Mouse (Mus musculus): Measurements from ENCODE around the gene Cnnm1. TPM values are rescaled to one million over a fixed set of nuclear protein-coding genes. Genes with fewer than 3 reads are reported as not detected.
A peak's percentile ranks its signal among the peaks of the same experiment; 100 is the strongest.

Cnnm1 gene
- polyA plus RNA-seq, 1 experiment: 6.0 TPM

DNA sequence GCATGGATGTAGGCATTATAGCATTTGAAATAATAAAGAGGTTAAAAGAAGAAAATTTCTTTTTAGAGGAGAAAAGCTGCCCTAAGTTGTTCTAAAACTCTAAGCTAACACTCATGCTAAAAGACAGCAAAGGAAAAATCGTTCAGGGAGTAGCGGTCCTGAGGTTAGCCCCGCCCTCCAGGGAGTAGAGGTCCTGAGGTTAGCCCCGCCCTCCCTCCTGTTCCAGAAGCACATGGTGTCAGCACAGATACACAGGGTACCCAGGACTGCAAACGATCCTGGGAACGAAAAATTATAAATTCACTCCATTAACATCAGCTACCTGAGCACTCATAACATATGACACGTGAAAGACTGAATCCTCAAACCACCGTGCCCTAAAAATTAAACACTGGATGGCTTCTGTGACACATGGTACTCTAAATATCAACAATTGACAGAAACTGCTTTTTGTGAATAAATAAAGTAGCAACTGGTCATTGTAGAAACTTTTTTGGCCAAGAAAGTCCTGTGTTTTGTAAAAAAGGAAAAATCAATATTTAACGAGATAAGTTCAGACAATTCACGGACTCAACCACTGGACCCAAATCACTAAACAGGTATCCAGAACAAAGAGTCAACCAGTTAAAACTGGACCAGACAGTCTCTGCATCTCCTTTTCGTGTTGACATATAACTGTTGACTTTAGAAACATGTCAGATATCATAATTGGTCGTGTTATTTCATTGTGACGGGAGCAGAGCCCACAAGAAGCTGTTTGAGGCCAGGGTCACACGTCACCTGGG lies 70.4 kb downstream of the Cnnm1 start:
- 81% methylated on average over 14 of the region's 14 CpGs for WGBS
- DNase-seq: no peak
- TF ChIP-seq CTCF (conservative IDR thresholded peaks at IDR 0.05; ENCODE audit: insufficient read depth, insufficient read length, low read depth, low read length): no peak
- no peak for TF ChIP-seq POLR2A (IDR thresholded peaks at IDR 0.05; ENCODE audit: low read depth, low read length)
- Histone ChIP-seq H3K4me3 (ENCODE audit: insufficient read depth, low read depth, low read length) (no peak overlapping the region), H3K27me3 (replicated peaks; ENCODE audit: control insufficient read depth, insufficient read depth, low read length) (no peaks in the 10 kb centered on the region), H3K27ac (ENCODE audit: insufficient read depth, low read depth, low read length) (no peak overlapping the region), H3K4me1 (ENCODE audit: control insufficient read depth, insufficient read depth, low read length) (peaks cover 23% of the 10 kb centered on the region), H3K36me3 (ENCODE audit: control insufficient read depth, insufficient read depth, low read length) (no peaks in the 10 kb centered on the region; the same call in none of the 2 replicates)

GRCm38 (mm10) chr19:43511621-43512620 lies 71.7 kb downstream of the Cnnm1 start:
- Histone ChIP-seq H3K27me3 (replicated peaks; ENCODE audit: control insufficient read depth, insufficient read depth, low read length) (no peaks in the 10 kb centered on the region), H3K4me1 (ENCODE audit: control insufficient read depth, insufficient read depth, low read length) (peaks cover 33% of the 10 kb centered on the region), H3K4me3 (ENCODE audit: insufficient read depth, low read depth, low read length) (no peak overlapping the region), H3K36me3 (ENCODE audit: control insufficient read depth, insufficient read depth, low read length) (no peaks in the 10 kb centered on the region; the same call in none of the 2 replicates), H3K27ac (ENCODE audit: insufficient read depth, low read depth, low read length) (peak overlapping the region; percentile 78)
- TF ChIP-seq CTCF (conservative IDR thresholded peaks at IDR 0.05; ENCODE audit: insufficient read depth, insufficient read length, low read depth, low read length) (no peak), POLR2A (IDR thresholded peaks at IDR 0.05; ENCODE audit: low read depth, low read length) (no peak)
- WGBS: 41% methylated on average over 22 of the region's 22 CpGs
- DNase-seq: peak; percentile 79

- 44% methylated on average over 8 of the region's 8 CpGs for WGBS
- Histone ChIP-seq H3K27me3 (replicated peaks; ENCODE audit: control insufficient read depth, insufficient read depth, low read length) (no peaks in the 10 kb centered on the region), H3K27ac (ENCODE audit: insufficient read depth, low read depth, low read length) (peak overlapping the region; percentile 85), H3K36me3 (ENCODE audit: control insufficient read depth, insufficient read depth, low read length) (no peaks in the 10 kb centered on the region; the same call in none of the 2 replicates), H3K4me3 (ENCODE audit: insufficient read depth, low read depth, low read length) (no peak overlapping the region), H3K4me1 (ENCODE audit: control insufficient read depth, insufficient read depth, low read length) (peaks cover 36% of the 10 kb centered on the region)
- TF ChIP-seq CTCF (conservative IDR thresholded peaks at IDR 0.05; ENCODE audit: insufficient read depth, insufficient read length, low read depth, low read length): no peak
- TF ChIP-seq POLR2A (IDR thresholded peaks at IDR 0.05; ENCODE audit: low read depth, low read length): no peak
- DNase-seq: peak; percentile 54
Measured at GRCm38 (mm10) chr19:43513874-43514273, 73.6 kb downstream of the Cnnm1 start.

DNA sequence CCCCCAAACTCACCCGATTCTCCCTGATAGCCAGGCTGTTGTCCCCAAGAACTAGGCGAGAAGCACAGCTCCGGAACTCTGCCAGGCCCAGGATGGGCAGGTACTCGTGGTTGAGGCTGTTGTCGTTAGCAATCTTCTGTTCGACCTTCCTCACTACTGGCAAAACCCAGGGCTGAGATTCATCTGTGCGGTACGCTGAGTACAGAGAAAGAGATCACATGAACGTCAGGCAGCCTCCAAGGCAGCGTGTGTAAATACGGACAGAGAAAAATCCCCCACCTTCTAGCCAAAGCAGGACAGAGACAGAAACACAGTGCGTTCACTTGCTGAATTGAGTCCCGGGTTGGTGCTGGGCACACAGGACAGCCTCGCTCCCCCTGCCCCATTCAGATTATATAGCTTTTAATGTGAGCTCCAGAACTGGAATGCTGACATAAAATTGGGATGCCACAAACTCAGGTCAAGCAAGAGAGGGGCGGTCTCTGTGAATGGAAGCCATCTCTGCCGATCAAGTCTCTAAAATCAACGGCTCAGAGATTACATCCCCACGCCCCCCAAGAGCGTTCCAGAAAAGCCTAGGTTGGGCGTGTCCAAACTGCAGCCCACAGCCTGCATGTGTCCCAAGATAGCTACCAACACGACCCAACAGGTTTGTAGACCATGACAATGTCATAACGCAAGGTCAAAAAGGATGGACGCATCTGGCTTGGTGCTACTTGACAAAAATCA lies 75.6 kb downstream of the Cnnm1 start:
- TF ChIP-seq CTCF (conservative IDR thresholded peaks at IDR 0.05; ENCODE audit: insufficient read depth, insufficient read length, low read depth, low read length) (no peak), POLR2A (IDR thresholded peaks at IDR 0.05; ENCODE audit: low read depth, low read length) (no peak)
- 80% methylated on average over 23 of the region's 23 CpGs for WGBS
- no peak for DNase-seq
- no peaks in the 10 kb centered on the region; the same call in 1 of the 2 replicates for H3K36me3 ChIP-seq (ENCODE audit: control insufficient read depth, insufficient read depth, low read length)
- H3K4me3 ChIP-seq (ENCODE audit: insufficient read depth, low read depth, low read length): no peak overlapping the region
- H3K27me3 ChIP-seq (replicated peaks; ENCODE audit: control insufficient read depth, insufficient read depth, low read length): no peaks in the 10 kb centered on the region
- peak overlapping the region; percentile 26 for H3K27ac ChIP-seq (ENCODE audit: insufficient read depth, low read depth, low read length)
- peaks cover 41% of the 10 kb centered on the region for H3K4me1 ChIP-seq (ENCODE audit: control insufficient read depth, insufficient read depth, low read length)

GRCm38 (mm10) chr19:43516397-43517035 lies 76.3 kb downstream of the Cnnm1 start:
- H3K4me3 ChIP-seq (ENCODE audit: insufficient read depth, low read depth, low read length): no peak overlapping the region
- DNase-seq: peak; percentile 48

DNA sequence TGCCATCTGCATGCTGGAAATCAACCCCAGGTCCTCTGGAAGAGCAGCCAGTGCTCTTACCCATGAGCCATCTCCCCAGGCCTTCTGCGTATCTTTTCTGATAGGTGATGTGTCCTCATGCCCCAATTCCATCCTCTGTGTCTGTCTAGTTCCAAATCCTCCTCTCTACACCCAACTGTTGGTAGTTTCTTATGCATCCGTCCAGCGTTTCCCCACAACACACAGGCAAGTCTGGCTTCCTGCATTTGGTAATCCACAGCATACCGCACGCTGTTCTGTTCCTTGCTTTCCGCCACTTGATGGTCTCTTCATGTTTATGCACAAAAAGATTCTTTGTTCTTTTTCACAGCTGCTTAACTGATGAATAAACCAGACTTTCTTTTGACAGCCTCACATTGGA lies 77.1 kb downstream of the Cnnm1 start:
- no peak for TF ChIP-seq POLR2A (IDR thresholded peaks at IDR 0.05; ENCODE audit: low read depth, low read length)
- no peak for TF ChIP-seq CTCF (conservative IDR thresholded peaks at IDR 0.05; ENCODE audit: insufficient read depth, insufficient read length, low read depth, low read length)
- DNase-seq: no peak
- Histone ChIP-seq H3K4me1 (ENCODE audit: control insufficient read depth, insufficient read depth, low read length) (peaks cover 41% of the 10 kb centered on the region), H3K27ac (ENCODE audit: insufficient read depth, low read depth, low read length) (no peak overlapping the region), H3K4me3 (ENCODE audit: insufficient read depth, low read depth, low read length) (no peak overlapping the region), H3K27me3 (replicated peaks; ENCODE audit: control insufficient read depth, insufficient read depth, low read length) (no peaks in the 10 kb centered on the region), H3K36me3 (ENCODE audit: control insufficient read depth, insufficient read depth, low read length) (no peaks in the 10 kb centered on the region; the same call in 1 of the 2 replicates)
- 87% methylated on average over 6 of the region's 6 CpGs for WGBS

More at GRCm38 (mm10) chr19:43516397-43517035, 76.3 kb downstream of the Cnnm1 start:
- H3K27me3 ChIP-seq (replicated peaks; ENCODE audit: control insufficient read depth, insufficient read depth, low read length): no peaks in the 10 kb centered on the region
- WGBS: 27% methylated on average over 14 of the region's 14 CpGs
- H3K4me1 ChIP-seq (ENCODE audit: control insufficient read depth, insufficient read depth, low read length): peaks cover 41% of the 10 kb centered on the region
- TF ChIP-seq POLR2A (IDR thresholded peaks at IDR 0.05; ENCODE audit: low read depth, low read length) (no peak), CTCF (conservative IDR thresholded peaks at IDR 0.05; ENCODE audit: insufficient read depth, insufficient read length, low read depth, low read length) (no peak)
- H3K36me3 ChIP-seq (ENCODE audit: control insufficient read depth, insufficient read depth, low read length): no peaks in the 10 kb centered on the region; the same call in 1 of the 2 replicates
- H3K27ac ChIP-seq (ENCODE audit: insufficient read depth, low read depth, low read length): peak overlapping the region; percentile 26

Data from kidney, adult 2 months (tissue).